Mouse (Mus musculus) ovary, adult 18-20 months (tissue): ENCODE measurements around the gene Zfand4.

Experiments
- DNase-seq: peaks from one replicate; pipeline ENCODE4 v3.0.0; 2022; ENCODE audit warnings: low spot score, mixed read lengths

Gene Zfand4

DNA sequence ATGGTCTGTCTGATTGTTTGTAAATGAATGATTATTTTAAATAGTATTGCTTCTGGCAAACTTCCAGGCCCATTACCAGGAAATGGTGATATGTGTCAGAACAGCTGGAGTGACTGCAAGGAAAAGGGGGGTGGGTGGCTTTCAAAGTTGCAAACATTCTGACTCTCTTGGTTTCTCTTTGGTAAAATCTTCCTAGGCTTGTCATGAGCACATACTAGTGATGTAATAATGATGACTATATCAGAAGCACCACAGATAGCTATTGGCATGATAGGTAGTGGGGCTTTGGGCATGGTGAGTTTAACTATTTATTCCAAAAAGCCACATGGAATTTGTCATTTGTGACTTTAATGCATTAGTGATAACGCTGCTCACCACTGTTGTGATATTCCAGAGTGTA, 110.1 kb downstream of the Zfand4 start:
- no peak for DNase-seq

DNA sequence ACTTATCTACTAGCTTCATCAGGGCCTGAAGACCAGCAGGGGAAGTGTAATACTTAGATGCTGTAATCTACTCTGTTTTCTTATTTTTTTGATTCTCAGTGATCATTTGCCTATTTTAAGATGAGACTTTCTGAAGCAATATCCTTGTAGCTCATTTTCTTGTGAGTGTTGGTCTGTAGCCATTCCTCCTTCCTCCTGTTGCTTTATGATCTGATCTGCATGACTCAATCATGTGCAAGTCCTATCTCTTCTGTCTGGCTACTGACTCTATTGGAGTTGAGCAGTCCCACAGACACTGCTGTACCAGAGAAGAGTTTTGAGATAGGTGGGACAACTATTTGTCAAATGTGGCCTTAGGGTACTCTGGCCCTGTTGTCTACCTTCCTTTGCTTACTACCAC, 110.6 kb downstream of the Zfand4 start:
- no peak for DNase-seq

DNA sequence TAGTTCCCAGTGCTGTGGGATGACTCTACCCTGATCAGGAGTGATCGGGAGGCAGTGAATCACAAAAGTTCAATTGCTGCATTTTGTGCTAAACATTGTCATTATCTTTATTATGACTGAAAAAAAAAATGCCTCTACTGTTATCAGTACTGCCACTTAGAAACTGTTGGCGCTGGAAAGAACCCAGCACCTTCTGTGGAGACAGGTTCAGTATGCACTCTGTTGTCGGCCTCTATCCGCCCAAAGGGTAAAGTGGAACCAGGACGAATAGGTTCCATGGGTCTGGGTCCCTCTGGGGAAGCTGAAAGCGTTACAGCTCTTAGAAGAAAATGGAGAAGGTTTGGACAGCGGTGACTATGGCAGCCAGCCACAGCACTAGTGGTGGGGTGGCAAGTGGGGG, 114.9 kb downstream of the Zfand4 start:
- no peak for DNase-seq
